Mouse (Mus musculus) forebrain, embryonic 13.5 days (tissue): Measurements from ENCODE around the gene Il17f. TPM values are rescaled to one million over a fixed set of nuclear protein-coding genes. Genes with fewer than 3 reads are reported as not detected.

Experiments
- ATAC-seq: fragments of 200-750 bp; cut with Nextera tagmentation; 2 replicates; pipeline ENCODE4 v1.8.0; 2017
- H3K27ac ChIP-seq: fragments of 300-500 bp; sonication (generic); 2 replicates; pipeline ENCODE4 v1.5.1; 2015; ENCODE audit warnings: inconsistent platforms, mild to moderate bottlenecking, moderate library complexity
- H3K27me3 ChIP-seq: fragments of 300-500 bp; sonication (generic); 2 replicates; pipeline ENCODE4 v1.6.1; 2015; ENCODE audit warnings: mild to moderate bottlenecking, inconsistent platforms
- H3K36me3 ChIP-seq: fragments of 300-500 bp; sonication (generic); 2 replicates; pipeline ENCODE4 v1.6.1; 2015; ENCODE audit warnings: mild to moderate bottlenecking, inconsistent platforms; ENCODE audit not compliant: poor library complexity, severe bottlenecking
- H3K4me1 ChIP-seq: fragments of 300-500 bp; sonication (generic); 2 replicates; pipeline ENCODE4 v1.6.1; 2015; ENCODE audit warnings: inconsistent platforms
- H3K4me2 ChIP-seq: fragments of 300-500 bp; sonication (generic); 2 replicates; pipeline ENCODE4 v1.6.1; 2015; ENCODE audit warnings: inconsistent platforms, mild to moderate bottlenecking, moderate library complexity
- H3K4me3 ChIP-seq: fragments of 300-500 bp; sonication (generic); 2 replicates; pipeline ENCODE4 v1.5.1; 2015; ENCODE audit warnings: mild to moderate bottlenecking, inconsistent platforms
- H3K9ac ChIP-seq: fragments of 300-500 bp; sonication (generic); 2 replicates; pipeline ENCODE4 v1.6.1; 2015; ENCODE audit warnings: mild to moderate bottlenecking, inconsistent platforms
- H3K9me3 ChIP-seq: fragments of 300-500 bp; sonication (generic); replicated peaks from 2 replicates; pipeline ENCODE4 v1.6.1; 2016; ENCODE audit warnings: inconsistent platforms
- WGBS: fragments of 180-500 bp; shearing (Covaris S2); methylation state at CpG from one replicate; pipeline ENCODE4 v1.1.7; 2015; 5-methylcytosine and 5-hydroxymethylcytosine counted together
- polyA plus RNA-seq: library from polyadenylated mRNA; unstranded; fragments of >200 nt; fragmentation: Nextera tagmentation; extraction: Ambion mirVana; gene quantifications from 2 replicates; pipeline ENCODE4 v1.2.1, GENCODE M21; 2015

Gene Il17f
- polyA plus RNA-seq, 1 experiment from 2014 or later, result 0.32 TPM

GRCm38 (mm10) chr1:20817596-20817995 lies 27.2 kb upstream of the Il17f start:
- Histone ChIP-seq H3K4me3 (no peak overlapping the region), H3K36me3 (peaks cover 52% of the 10 kb centered on the region), H3K9me3 (no peaks in the 10 kb centered on the region), H3K4me2 (peak overlapping the region; percentile 57; the same call in 1 of the 2 replicates), H3K9ac (no peak overlapping the region), H3K4me1 (peaks cover 22% of the 10 kb centered on the region), H3K27me3 (no peaks in the 10 kb centered on the region), H3K27ac (no peak overlapping the region)
- no peak for ATAC-seq
- 61% methylated on average over 12 of the region's 12 CpGs for WGBS

GRCm38 (mm10) chr1:20817172-20817571 lies 26.8 kb upstream of the Il17f start:
- peaks cover 56% of the 10 kb centered on the region for H3K36me3 ChIP-seq
- 0 out of 2 replicates have a peak overlapping the region, but pooled peaks have one; percentile 21 for H3K9ac ChIP-seq
- no peaks in the 10 kb centered on the region for H3K27me3 ChIP-seq
- no peak overlapping the region for H3K4me3 ChIP-seq
- H3K4me2 ChIP-seq, result no peak overlapping the region
- peaks cover 22% of the 10 kb centered on the region for H3K4me1 ChIP-seq
- H3K27ac ChIP-seq, result no peak overlapping the region
- ATAC-seq, result no peak
- WGBS, result 87% methylated on average over 9 of the region's 9 CpGs
- no peaks in the 10 kb centered on the region for H3K9me3 ChIP-seq

GRCm38 (mm10) chr1:20814521-20814920 lies 24.1 kb upstream of the Il17f start:
- Histone ChIP-seq H3K4me2 (no peak overlapping the region), H3K9ac (no peak overlapping the region), H3K36me3 (peaks cover 82% of the 10 kb centered on the region), H3K27me3 (no peaks in the 10 kb centered on the region), H3K27ac (no peak overlapping the region), H3K4me1 (peaks cover 18% of the 10 kb centered on the region), H3K4me3 (no peak overlapping the region), H3K9me3 (no peaks in the 10 kb centered on the region)
- 92% methylated on average over 8 of the region's 8 CpGs for WGBS
- no peak for ATAC-seq

DNA sequence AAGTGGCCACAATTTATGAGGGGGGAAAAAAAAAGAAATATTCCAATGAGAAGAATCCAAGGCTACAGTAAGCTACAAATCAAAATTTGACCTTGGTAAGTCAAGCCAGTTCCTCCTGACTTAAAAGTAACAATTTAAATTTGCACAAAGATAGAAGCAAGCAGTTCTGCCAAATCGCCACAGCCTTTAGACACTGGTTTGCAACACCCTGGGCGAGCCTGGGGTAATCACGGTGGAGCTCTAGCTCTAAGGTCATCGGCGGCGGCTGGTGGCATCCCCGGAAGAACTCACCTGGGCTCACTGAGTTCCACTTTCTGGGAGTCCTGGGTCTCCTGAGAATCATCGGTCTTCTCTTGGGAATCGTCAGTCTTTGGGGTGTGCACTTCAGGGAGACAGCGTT lies 14.1 kb upstream of the Il17f start:
- Histone ChIP-seq H3K4me2 (no peak overlapping the region), H3K36me3 (peaks cover 85% of the 10 kb centered on the region), H3K27ac (no peak overlapping the region), H3K27me3 (no peaks in the 10 kb centered on the region), H3K4me3 (no peak overlapping the region), H3K4me1 (no peaks in the 10 kb centered on the region), H3K9me3 (no peaks in the 10 kb centered on the region), H3K9ac (no peak overlapping the region)
- ATAC-seq, result no peak
- WGBS, result 94% methylated on average over 10 of the region's 10 CpGs

- no peak overlapping the region for H3K4me2 ChIP-seq
- no peak overlapping the region for H3K4me3 ChIP-seq
- H3K36me3 ChIP-seq, result peaks cover 69% of the 10 kb centered on the region
- peak; percentile 83 for ATAC-seq
- 76% methylated on average over 8 of the region's 8 CpGs for WGBS
- H3K9ac ChIP-seq, result no peak overlapping the region
- H3K27me3 ChIP-seq, result no peaks in the 10 kb centered on the region
- no peaks in the 10 kb centered on the region for H3K4me1 ChIP-seq
- H3K9me3 ChIP-seq, result no peaks in the 10 kb centered on the region
- no peak overlapping the region for H3K27ac ChIP-seq
These were observed 11.4 kb upstream of the Il17f start for GRCm38 (mm10) chr1:20801682-20802390.

DNA sequence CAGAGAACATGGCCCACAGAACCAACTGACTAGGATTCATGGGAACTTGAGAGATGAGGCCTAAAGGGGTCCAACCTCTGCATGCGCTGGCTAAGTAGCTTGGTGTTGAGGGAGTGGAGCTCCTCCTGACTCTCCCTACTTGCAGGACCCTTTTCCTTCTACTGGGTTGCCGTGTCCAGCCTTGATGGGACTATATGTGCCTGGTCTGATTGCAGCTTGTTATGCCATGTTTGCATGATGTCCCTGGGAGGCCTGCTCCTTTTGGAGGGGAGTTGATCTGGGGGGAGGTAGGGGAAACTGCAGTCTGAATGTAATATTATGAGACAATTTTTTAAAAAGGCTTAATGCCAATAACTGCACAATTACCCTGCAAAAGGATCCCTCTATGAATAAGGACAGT lies 10.9 kb upstream of the Il17f start:
- Histone ChIP-seq H3K9me3 (no peaks in the 10 kb centered on the region), H3K4me1 (no peaks in the 10 kb centered on the region), H3K4me2 (no peak overlapping the region), H3K27me3 (no peaks in the 10 kb centered on the region), H3K9ac (no peak overlapping the region), H3K4me3 (no peak overlapping the region), H3K27ac (no peak overlapping the region), H3K36me3 (peaks cover 63% of the 10 kb centered on the region)
- 0 out of 2 replicates have a peak, but pooled peaks have one; percentile 20 for ATAC-seq
- WGBS, result 91% methylated on average over 2 of the region's 2 CpGs

DNA sequence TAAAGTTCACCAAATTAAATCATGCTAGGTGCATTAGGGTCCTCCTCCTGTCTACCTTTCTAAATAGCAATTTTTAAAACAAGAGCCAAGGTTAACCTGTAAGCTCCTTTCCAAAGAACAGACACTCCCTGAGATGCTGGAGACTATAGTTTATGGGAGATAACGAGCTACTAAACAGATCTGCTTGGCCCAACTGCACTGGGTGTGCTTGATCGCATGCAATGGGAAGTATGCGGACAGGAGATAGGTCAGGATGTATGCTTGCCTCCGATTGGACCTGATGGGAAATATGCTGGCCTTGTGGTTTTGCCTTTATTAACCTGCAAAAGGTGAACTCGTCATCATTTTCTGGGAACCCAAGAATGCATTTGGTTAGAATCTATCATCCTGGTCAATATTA lies 4.8 kb upstream of the Il17f start:
- Histone ChIP-seq H3K4me1 (no peaks in the 10 kb centered on the region), H3K9ac (no peak overlapping the region), H3K4me2 (no peak overlapping the region), H3K9me3 (no peaks in the 10 kb centered on the region), H3K4me3 (no peak overlapping the region), H3K27ac (no peak overlapping the region), H3K36me3 (peaks cover 17% of the 10 kb centered on the region), H3K27me3 (no peaks in the 10 kb centered on the region)
- no peak for ATAC-seq
- WGBS, result 91% methylated on average over 5 of the region's 5 CpGs

GRCm38 (mm10) chr1:20794760-20795159 lies 4.3 kb upstream of the Il17f start:
- Histone ChIP-seq H3K9me3 (no peaks in the 10 kb centered on the region), H3K4me1 (no peaks in the 10 kb centered on the region), H3K36me3 (peaks cover 13% of the 10 kb centered on the region), H3K27me3 (no peaks in the 10 kb centered on the region), H3K27ac (no peak overlapping the region), H3K9ac (no peak overlapping the region), H3K4me2 (no peak overlapping the region), H3K4me3 (no peak overlapping the region)
- 92% methylated on average over 4 of the region's 4 CpGs for WGBS
- ATAC-seq, result no peak

DNA sequence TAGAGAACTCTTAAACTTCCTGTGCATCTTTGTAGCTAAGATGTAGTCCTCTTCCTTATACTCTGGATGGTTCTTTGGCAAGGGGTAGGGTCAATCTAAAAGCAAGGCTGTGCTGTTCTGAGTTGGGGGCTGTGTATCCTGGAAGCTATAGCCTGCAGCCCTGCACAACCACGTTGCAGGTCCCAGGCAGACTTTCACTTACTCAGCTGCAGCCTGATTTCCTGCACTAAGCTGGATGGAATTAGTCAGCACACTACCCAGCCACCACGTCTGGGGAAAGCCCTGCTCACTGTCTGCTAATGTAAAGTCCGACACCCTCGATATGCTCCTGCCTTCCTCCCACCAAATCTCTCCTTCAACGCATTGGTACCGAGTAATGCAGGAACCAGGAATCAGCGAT lies 997 bp upstream of the Il17f start:
- H3K27ac ChIP-seq, result no peak overlapping the region
- no peak overlapping the region for H3K9ac ChIP-seq
- no peak for ATAC-seq
- no peak overlapping the region for H3K4me2 ChIP-seq
- WGBS, result 75% methylated on average over 7 of the region's 7 CpGs
- no peaks in the 10 kb centered on the region for H3K9me3 ChIP-seq
- H3K4me1 ChIP-seq, result 0 out of 2 replicates have a peak, but pooled peaks cover 4% of the 10 kb centered on the region
- H3K4me3 ChIP-seq, result no peak overlapping the region
- H3K27me3 ChIP-seq, result no peaks in the 10 kb centered on the region
- no peaks in the 10 kb centered on the region for H3K36me3 ChIP-seq

DNA sequence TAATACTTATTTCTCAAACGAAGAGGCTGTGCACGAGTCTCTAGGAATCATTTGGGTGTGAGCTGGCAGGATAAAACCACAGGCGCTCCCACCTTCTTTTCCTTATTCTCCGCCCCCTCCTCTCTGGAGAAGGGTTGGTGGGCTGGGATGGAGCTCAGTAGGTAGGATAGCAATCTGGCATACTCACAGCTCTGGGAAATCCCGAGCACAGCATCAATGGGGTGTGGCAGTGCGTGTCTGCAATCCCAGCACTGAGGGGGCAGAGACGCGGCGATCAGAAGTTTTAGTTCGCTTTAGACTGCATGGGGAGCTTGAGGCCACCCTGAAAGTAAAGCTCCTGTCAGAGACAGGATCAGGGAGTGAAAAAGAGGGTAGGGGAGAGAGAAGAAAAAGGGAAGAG lies 2.0 kb downstream of the Il17f start:
- H3K9me3 ChIP-seq, result no peaks in the 10 kb centered on the region
- no peak overlapping the region for H3K4me2 ChIP-seq
- ATAC-seq, result no peak
- no peaks in the 10 kb centered on the region for H3K27me3 ChIP-seq
- 0 out of 2 replicates have a peak, but pooled peaks cover 4% of the 10 kb centered on the region for H3K4me1 ChIP-seq
- H3K36me3 ChIP-seq, result no peaks in the 10 kb centered on the region
- H3K27ac ChIP-seq, result no peak overlapping the region
- H3K4me3 ChIP-seq, result no peak overlapping the region
- 44% methylated on average over 10 of the region's 10 CpGs for WGBS
- H3K9ac ChIP-seq, result no peak overlapping the region

- Histone ChIP-seq H3K36me3 (no peaks in the 10 kb centered on the region), H3K4me3 (no peak overlapping the region), H3K4me2 (no peak overlapping the region), H3K27ac (no peak overlapping the region), H3K9ac (no peak overlapping the region), H3K9me3 (no peaks in the 10 kb centered on the region), H3K4me1 (0 out of 2 replicates have a peak, but pooled peaks cover 4% of the 10 kb centered on the region), H3K27me3 (no peaks in the 10 kb centered on the region)
- ATAC-seq, result no peak
- WGBS, result 62% methylated on average over 8 of the region's 8 CpGs
These were observed 3.4 kb downstream of the Il17f start for GRCm38 (mm10) chr1:20787046-20787445.

DNA sequence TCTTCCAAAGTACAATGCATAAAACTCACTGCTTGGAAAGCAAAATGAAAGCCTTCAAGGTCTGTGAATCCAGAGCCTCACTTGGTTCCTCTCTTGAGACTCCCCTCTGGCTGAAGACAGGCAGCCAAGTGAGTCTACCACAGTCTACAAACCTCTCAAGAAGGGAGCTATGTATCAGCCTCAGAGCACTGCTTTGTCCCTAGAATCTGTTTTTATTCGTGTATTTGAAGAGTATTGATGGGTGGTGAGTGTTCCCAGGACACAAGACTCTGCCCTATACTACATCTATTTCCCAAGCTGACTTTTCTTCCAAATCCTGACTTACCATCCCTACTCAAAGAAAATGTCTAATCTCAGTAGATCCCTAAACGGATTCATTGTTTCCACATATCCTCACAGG lies 12.1 kb downstream of the Il17f start:
- Histone ChIP-seq H3K27me3 (no peaks in the 10 kb centered on the region), H3K36me3 (no peaks in the 10 kb centered on the region), H3K4me3 (no peak overlapping the region), H3K4me1 (no peaks in the 10 kb centered on the region), H3K9me3 (peaks cover 9% of the 10 kb centered on the region; the same call in 1 of the 2 replicates), H3K27ac (no peak overlapping the region), H3K9ac (no peak overlapping the region), H3K4me2 (no peak overlapping the region)
- WGBS, result 83% methylated on average over 2 of the region's 2 CpGs
- no peak for ATAC-seq
